Mouse (Mus musculus) midbrain, postnatal 0 days (tissue): Measurements from ENCODE around the gene Cacna1c. TPM values are rescaled to one million over a fixed set of nuclear protein-coding genes. Genes with fewer than 3 reads are reported as not detected.

Experiments
- ATAC-seq: fragments of 200-750 bp; cut with Nextera tagmentation; 2 replicates; pipeline ENCODE4 v1.8.0; 2017; ENCODE audit warnings: moderate number of reproducible peaks, mild to moderate bottlenecking, moderate TSS enrichment, moderate library complexity; ENCODE audit not compliant: low FRiP score
- DNase-seq: peaks from one replicate; pipeline ENCODE4 v3.0.0-alpha.2; 2015; ENCODE audit warnings: low spot score
- H3K27ac ChIP-seq: fragments of 300-500 bp; sonication (generic); 2 replicates; pipeline ENCODE4 v1.5.1; 2014; ENCODE audit warnings: low read depth, mild to moderate bottlenecking, low read length, mixed read lengths
- H3K27me3 ChIP-seq: fragments of 300-500 bp; sonication (generic); 2 replicates; pipeline ENCODE4 v1.6.1; 2014; ENCODE audit warnings: low read length, control low read depth, mixed read lengths; ENCODE audit not compliant: insufficient read depth
- H3K36me3 ChIP-seq: fragments of 300-500 bp; sonication (generic); 2 replicates; pipeline ENCODE4 v1.6.1; 2014; ENCODE audit warnings: low read length, control low read depth, mixed read lengths; ENCODE audit not compliant: insufficient read depth
- H3K4me1 ChIP-seq: fragments of 300-500 bp; sonication (generic); 2 replicates; pipeline ENCODE4 v1.6.1; 2014; ENCODE audit warnings: mild to moderate bottlenecking, control low read depth, antibody characterized with exemption, low read length, mixed read lengths; ENCODE audit not compliant: insufficient read depth
- H3K4me2 ChIP-seq: fragments of 300-500 bp; sonication (generic); 2 replicates; pipeline ENCODE4 v1.6.1; 2014; ENCODE audit warnings: low read depth, mild to moderate bottlenecking, low read length, mixed read lengths; ENCODE audit not compliant: poor library complexity, severe bottlenecking
- H3K4me3 ChIP-seq: fragments of 300-500 bp; sonication (generic); 2 replicates; pipeline ENCODE4 v1.5.1; 2014; ENCODE audit warnings: low read depth, mild to moderate bottlenecking, low read length, moderate library complexity
- H3K9ac ChIP-seq: fragments of 300-500 bp; sonication (generic); replicated peaks from 2 replicates; pipeline ENCODE4 v1.6.1; 2014; ENCODE audit warnings: mild to moderate bottlenecking, low read length, moderate library complexity, mixed read lengths; ENCODE audit not compliant: poor library complexity, severe bottlenecking
- H3K9me3 ChIP-seq: fragments of 300-500 bp; sonication (generic); 2 replicates; pipeline ENCODE4 v1.6.1; 2016; ENCODE audit warnings: low read length, control low read depth
- CTCF ChIP-seq: IDR thresholded peaks from 2 replicates; pipeline ENCODE4 v1.5.1; 2016; ENCODE audit warnings: antibody characterized with exemption, mild to moderate bottlenecking
- WGBS: fragments of 180-500 bp; shearing (Covaris S2); extraction: QIAGEN DNeasy Blood & Tissue Kit; methylation state at CpG from one replicate; pipeline ENCODE4 v1.1.7; 2014; 5-methylcytosine and 5-hydroxymethylcytosine counted together
- polyA plus RNA-seq: library from polyadenylated mRNA; unstranded; fragments of >200 nt; fragmentation: Nextera tagmentation; extraction: Ambion mirVana; gene quantifications from 2 replicates; pipeline ENCODE4 v1.2.1, GENCODE M21; 2015
- total RNA-seq: library from RNA; depleted of rRNA; stranded (reverse); fragments of >200 nt; gene quantifications from 2 replicates; pipeline ENCODE4 v1.2.3, GENCODE M21; 2014

Gene Cacna1c
- total and polyA plus RNA-seq, 2 experiments from 2014 or later: 4.9 to 33.9 TPM

DNA sequence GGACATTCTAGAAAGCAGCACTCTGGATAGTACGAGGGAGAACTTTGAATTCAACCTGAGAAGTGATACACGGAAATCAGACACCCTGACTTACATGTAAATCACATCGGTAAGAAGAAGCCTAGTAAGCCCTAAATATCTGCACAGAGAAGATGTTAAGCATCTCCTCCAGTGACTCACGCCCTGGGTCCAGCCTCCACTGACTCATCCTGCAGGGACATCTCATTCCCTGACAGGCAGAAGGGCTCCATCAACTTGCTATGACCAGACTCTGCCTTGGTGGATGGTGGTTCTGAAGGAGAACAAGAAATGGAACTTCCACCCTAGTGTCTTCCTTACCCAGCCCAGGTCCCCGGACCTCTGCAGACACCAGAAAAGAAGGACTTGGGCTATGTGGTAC lies 191.6 kb downstream of the Cacna1c start:
- Histone ChIP-seq H3K4me3 (no peak overlapping the region), H3K9ac (no peak overlapping the region), H3K9me3 (no peaks in the 10 kb centered on the region), H3K4me1 (no peaks in the 10 kb centered on the region), H3K27me3 (no peaks in the 10 kb centered on the region), H3K36me3 (no peaks in the 10 kb centered on the region), H3K27ac (no peak overlapping the region), H3K4me2 (no peak overlapping the region)
- DNase-seq (no peak), ATAC-seq (no peak)
- WGBS: 92% methylated on average over 5 of the region's 5 CpGs
- TF ChIP-seq CTCF: no peak

DNA sequence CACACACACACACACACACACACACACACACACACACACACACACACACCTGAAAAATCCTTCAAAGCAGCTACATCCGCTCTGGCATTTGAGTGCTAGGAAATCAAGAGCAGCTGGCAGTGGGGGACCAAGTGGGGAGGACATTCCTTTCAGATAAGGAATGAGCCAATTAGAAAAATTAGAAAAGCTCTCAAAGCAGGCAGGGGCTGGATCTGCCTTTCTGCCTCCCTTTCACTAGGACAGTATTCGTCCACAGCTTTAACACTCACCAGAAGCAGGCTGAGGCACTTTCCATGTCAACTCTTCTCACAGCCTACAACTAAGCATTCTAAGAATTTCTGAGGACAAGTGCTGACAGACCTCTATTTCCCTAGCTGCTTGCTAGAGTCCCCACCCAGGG lies 194.8 kb downstream of the Cacna1c start:
- no peak overlapping the region for H3K4me2 ChIP-seq
- DNase-seq: no peak

DNA sequence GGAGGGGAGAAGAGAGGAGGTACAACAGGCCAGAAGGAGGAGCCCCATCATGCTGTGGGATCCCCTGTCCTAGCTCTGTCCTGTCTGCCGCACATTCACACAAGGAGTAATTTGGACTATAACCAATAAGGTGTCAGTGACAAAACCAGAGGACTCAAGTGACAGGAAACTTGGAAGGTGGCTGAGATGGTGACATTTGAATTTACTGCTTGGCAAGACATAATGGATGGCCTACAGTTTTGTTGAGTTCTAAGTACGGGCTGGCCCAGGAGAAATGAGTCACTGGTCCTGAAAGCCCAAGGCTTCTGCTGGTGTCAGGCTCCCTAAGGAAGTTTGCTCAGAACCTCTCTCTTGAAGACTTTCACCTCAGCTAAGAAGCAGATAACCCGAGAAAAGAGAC lies 196.0 kb downstream of the Cacna1c start:
- Histone ChIP-seq H3K4me2 (no peak overlapping the region), H3K4me1 (no peaks in the 10 kb centered on the region), H3K27ac (no peak overlapping the region), H3K9me3 (no peaks in the 10 kb centered on the region), H3K27me3 (no peaks in the 10 kb centered on the region), H3K36me3 (no peaks in the 10 kb centered on the region), H3K9ac (no peak overlapping the region), H3K4me3 (no peak overlapping the region)
- DNase-seq (no peak), ATAC-seq (no peak)
- WGBS: 70% methylated on average over 3 of the region's 3 CpGs
- no peak for TF ChIP-seq CTCF

More for the DNA sequence above, 194.8 kb downstream of the Cacna1c start:
- no peaks in the 10 kb centered on the region for H3K36me3 ChIP-seq
- H3K27ac ChIP-seq: no peak overlapping the region
- H3K9me3 ChIP-seq: no peaks in the 10 kb centered on the region
- no peaks in the 10 kb centered on the region for H3K27me3 ChIP-seq
- no peaks in the 10 kb centered on the region for H3K4me1 ChIP-seq
- no peak for ATAC-seq
- H3K9ac ChIP-seq: no peak overlapping the region
- H3K4me3 ChIP-seq: no peak overlapping the region
- 55% methylated on average over 2 of the region's 2 CpGs for WGBS
- TF ChIP-seq CTCF: no peak

DNA sequence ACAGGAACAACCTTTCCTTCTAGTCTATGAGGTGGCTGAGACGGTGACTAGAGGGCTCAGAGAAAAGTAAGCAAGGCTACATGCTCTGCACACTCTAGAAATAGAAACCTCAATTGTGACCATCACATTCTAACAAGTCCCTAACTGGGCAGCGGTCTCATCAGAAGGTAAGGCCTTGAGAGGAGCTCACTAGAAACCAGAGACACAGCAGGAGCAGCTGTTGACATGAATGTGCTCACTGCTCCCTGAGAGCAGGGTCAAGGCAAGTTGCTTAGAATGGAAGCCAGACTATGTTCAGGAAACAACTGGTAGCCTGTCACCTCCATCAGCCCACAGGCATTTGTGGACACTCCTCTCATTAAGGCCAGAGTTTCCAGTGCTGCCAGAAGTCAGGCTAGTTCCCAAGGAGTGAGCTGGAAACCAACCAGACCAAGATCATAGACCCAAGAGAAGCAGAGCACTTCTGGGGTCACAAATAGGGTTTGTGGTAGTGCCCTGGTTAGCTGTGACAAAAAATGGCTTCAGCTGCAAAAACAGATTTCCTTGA lies 196.8 kb downstream of the Cacna1c start:
- Histone ChIP-seq H3K4me1 (no peaks in the 10 kb centered on the region), H3K9ac (no peak overlapping the region), H3K36me3 (no peaks in the 10 kb centered on the region), H3K27ac (no peak overlapping the region), H3K9me3 (no peaks in the 10 kb centered on the region), H3K4me3 (no peak overlapping the region), H3K27me3 (no peaks in the 10 kb centered on the region), H3K4me2 (no peak overlapping the region)
- DNase-seq (no peak), ATAC-seq (no peak)
- no peak for TF ChIP-seq CTCF
- WGBS: 94% methylated on average over 2 of the region's 2 CpGs

DNA sequence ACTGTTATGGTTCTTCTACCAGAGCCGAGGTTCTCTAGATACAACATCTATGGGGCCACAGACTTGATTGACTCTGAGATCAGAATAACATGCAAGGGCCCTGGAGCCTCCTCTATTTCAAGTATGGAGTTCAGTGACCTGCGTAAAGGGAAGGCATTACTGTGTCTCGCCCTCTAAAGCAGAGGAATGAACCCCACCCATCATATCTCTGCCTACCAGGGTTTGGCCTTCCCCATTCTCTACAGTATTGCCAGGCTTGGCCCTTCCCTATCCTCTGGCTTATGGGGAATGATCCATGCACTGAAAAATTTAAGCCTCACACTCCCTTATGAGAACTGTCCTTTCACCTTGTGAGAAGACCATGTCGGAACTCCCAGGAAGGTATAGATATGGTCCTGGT lies 198.8 kb downstream of the Cacna1c start:
- H3K4me2 ChIP-seq: no peak overlapping the region
- DNase-seq (no peak), ATAC-seq (no peak)
- no peak for TF ChIP-seq CTCF
- no peak overlapping the region for H3K9ac ChIP-seq
- no peaks in the 10 kb centered on the region for H3K4me1 ChIP-seq
- H3K27me3 ChIP-seq: no peaks in the 10 kb centered on the region
- H3K36me3 ChIP-seq: no peaks in the 10 kb centered on the region
- no peaks in the 10 kb centered on the region for H3K9me3 ChIP-seq
- WGBS: 90% methylated on average over 4 of the region's 4 CpGs
- no peak overlapping the region for H3K27ac ChIP-seq
- H3K4me3 ChIP-seq: no peak overlapping the region

DNA sequence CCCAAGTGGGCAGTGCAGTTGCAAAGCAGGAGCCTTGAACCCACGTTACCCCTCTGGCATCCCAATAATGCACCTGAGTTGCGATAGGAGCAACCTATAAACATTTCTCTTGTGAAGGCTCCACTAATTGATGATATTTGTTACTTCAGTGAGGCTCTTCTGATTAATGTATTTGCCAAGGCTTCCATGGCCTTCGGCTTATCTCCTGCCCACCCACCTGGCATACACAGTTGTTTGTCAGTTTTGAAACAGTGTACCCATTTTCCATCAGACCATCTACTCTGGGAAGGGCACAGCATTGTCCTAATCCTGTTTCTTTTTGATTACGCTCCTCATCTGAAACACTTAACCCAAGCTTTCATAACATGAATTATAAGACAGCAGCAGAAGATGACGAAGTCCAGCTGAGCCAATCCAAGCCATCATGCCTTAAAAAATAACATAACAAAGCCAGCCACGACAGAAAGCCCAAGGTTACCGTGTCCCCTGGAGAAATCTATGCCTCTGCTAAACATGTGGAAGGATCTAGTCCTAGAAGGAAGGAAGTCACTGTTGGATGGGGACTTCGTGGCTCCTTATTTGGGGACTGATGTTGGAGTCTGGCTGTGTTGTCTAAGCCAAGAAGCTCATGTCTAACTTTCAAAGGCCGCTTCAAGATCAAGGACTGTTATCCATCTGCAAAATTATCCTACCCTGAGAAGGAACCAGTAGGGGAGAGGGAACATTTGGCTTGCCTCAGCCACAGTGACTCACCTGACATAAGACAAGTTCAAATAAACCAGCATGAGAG lies 201.8 kb downstream of the Cacna1c start:
- no peak overlapping the region for H3K9ac ChIP-seq

More for the DNA sequence above, 201.8 kb downstream of the Cacna1c start:
- ATAC-seq: no peak
- Histone ChIP-seq H3K27me3 (no peaks in the 10 kb centered on the region), H3K4me2 (no peak overlapping the region), H3K4me1 (no peaks in the 10 kb centered on the region; the same call in 1 of the 2 replicates), H3K27ac (no peak overlapping the region), H3K36me3 (no peaks in the 10 kb centered on the region), H3K9me3 (no peaks in the 10 kb centered on the region), H3K4me3 (no peak overlapping the region)
- no peak for DNase-seq
- 89% methylated on average over 9 of the region's 9 CpGs for WGBS
- TF ChIP-seq CTCF: no peak
